Mouse (Mus musculus): ENCODE results near the gene Itgav. TPM values are rescaled to one million over a fixed set of nuclear protein-coding genes. Genes with fewer than 3 reads are reported as not detected.
A peak's percentile ranks its signal among the peaks of the same experiment; 100 is the strongest.

The Itgav gene
- polyA plus RNA-seq, 1 experiment from 2014 or later = 75.3 TPM

DNA sequence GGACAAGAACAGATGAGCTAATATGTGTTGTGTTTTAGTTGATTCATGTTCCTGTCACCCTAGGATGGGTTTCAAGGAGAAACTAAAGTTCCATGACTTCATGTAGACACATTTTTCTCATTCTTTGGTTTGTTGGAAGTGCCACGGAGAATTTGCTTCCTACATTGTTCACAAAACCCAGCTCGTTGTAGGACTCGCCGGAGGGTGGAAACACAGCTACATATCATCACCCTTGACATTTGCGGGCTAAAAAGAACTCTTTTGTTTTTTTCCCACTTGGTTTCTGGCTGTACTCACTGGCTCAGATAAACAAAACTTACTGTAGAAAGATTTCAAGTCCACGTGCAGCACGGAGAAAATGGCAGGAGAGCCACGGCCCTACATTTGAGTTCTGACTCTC is 41.9 kb upstream of the Itgav start:
- no peaks in the 10 kb centered on the region for H3K9me3 ChIP-seq (ENCODE audit: control insufficient read depth, low read length)
- H3K4me2 ChIP-seq (ENCODE audit: low read length) = no peak overlapping the region
- H3K27ac ChIP-seq (replicated peaks in 1 of 2; ENCODE audit: control insufficient read depth in 1 of 2, insufficient read depth in 1 of 2, low read depth in 2 of 2, low read length in 2 of 2) = 0 out of 4 replicates have a peak overlapping the region, but pooled peaks of 1 of the 2 experiments have one; percentile 24
- WGBS = 49% methylated on average over 8 of the region's 8 CpGs
- no peaks in the 10 kb centered on the region for H3K27me3 ChIP-seq (ENCODE audit: control insufficient read depth, insufficient read depth, low read length)
- H3K4me3 ChIP-seq (ENCODE audit: control insufficient read depth in 1 of 2, insufficient read depth in 1 of 2, low read depth in 1 of 2, low read length in 2 of 2) = no peak overlapping the region
- no peaks in the 10 kb centered on the region for H3K36me3 ChIP-seq (ENCODE audit: control insufficient read depth, insufficient read depth, low read length)
- ATAC-seq (ENCODE audit: insufficient number of reproducible peaks, insufficient read depth, low FRiP score, low read depth) = no peak
- H3K4me1 ChIP-seq (ENCODE audit: control insufficient read depth in 2 of 2, insufficient read depth in 2 of 2, low read length in 2 of 2) = no peaks in the 10 kb centered on the region
- no peak overlapping the region for H3K9ac ChIP-seq (ENCODE audit: low read length)

- Histone ChIP-seq H3K27me3 (ENCODE audit: control insufficient read depth, insufficient read depth, low read length) (no peaks in the 10 kb centered on the region), H3K4me1 (ENCODE audit: control insufficient read depth in 2 of 2, insufficient read depth in 2 of 2, low read length in 2 of 2) (no peaks in the 10 kb centered on the region), H3K4me3 (ENCODE audit: control insufficient read depth in 1 of 2, insufficient read depth in 1 of 2, low read depth in 1 of 2, low read length in 2 of 2) (no peak overlapping the region), H3K36me3 (ENCODE audit: control insufficient read depth, insufficient read depth, low read length) (no peaks in the 10 kb centered on the region), H3K27ac (replicated peaks in 1 of 2; ENCODE audit: control insufficient read depth in 1 of 2, insufficient read depth in 1 of 2, low read depth in 2 of 2, low read length in 2 of 2) (no peak overlapping the region), H3K9ac (ENCODE audit: low read length) (no peak overlapping the region), H3K9me3 (ENCODE audit: control insufficient read depth, low read length) (0 out of 2 replicates have a peak, but pooled peaks cover 6% of the 10 kb centered on the region), H3K4me2 (ENCODE audit: low read length) (no peak overlapping the region)
- ATAC-seq (ENCODE audit: insufficient number of reproducible peaks, insufficient read depth, low FRiP score, low read depth) = no peak
- WGBS = 75% methylated on average over 9 of the region's 9 CpGs
Measured at GRCm38 (mm10) chr2:83683731-83684519, 40.3 kb upstream of the Itgav start.

GRCm38 (mm10) chr2:83684691-83685090 is 39.5 kb upstream of the Itgav start:
- 0 out of 2 replicates have a peak, but pooled peaks cover 8% of the 10 kb centered on the region for H3K9me3 ChIP-seq (ENCODE audit: control insufficient read depth, low read length)
- WGBS = 76% methylated on average over 8 of the region's 8 CpGs
- no peak for ATAC-seq (ENCODE audit: insufficient number of reproducible peaks, insufficient read depth, low FRiP score, low read depth)
- H3K27me3 ChIP-seq (ENCODE audit: control insufficient read depth, insufficient read depth, low read length) = no peaks in the 10 kb centered on the region
- no peak overlapping the region for H3K9ac ChIP-seq (ENCODE audit: low read length)
- H3K4me3 ChIP-seq (ENCODE audit: control insufficient read depth in 1 of 2, insufficient read depth in 1 of 2, low read depth in 1 of 2, low read length in 2 of 2) = no peak overlapping the region
- no peak overlapping the region for H3K4me2 ChIP-seq (ENCODE audit: low read length)
- no peaks in the 10 kb centered on the region for H3K36me3 ChIP-seq (ENCODE audit: control insufficient read depth, insufficient read depth, low read length)
- no peaks in the 10 kb centered on the region for H3K4me1 ChIP-seq (ENCODE audit: control insufficient read depth in 2 of 2, insufficient read depth in 2 of 2, low read length in 2 of 2)
- no peak overlapping the region for H3K27ac ChIP-seq (replicated peaks in 1 of 2; ENCODE audit: control insufficient read depth in 1 of 2, insufficient read depth in 1 of 2, low read depth in 2 of 2, low read length in 2 of 2)

DNA sequence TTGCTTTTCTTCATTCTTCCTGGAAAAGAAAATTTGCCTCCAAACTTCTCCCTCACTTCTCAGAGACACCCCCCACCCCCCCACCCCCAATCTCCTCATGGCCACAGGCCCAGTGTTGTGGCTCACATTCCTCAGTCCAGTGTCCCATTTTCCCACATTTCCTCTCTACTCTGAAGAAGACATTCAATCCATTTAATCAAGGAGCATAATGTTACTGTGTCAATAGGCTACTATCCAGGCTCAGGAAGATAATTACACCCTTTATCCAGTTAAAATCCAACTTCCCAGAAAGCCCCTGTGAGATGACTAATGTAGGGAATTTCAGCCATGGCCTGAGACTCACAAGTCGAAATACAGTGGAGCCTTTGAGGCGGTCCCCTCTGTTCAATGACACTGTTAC is 33.8 kb upstream of the Itgav start:
- Histone ChIP-seq H3K27me3 (ENCODE audit: control insufficient read depth, insufficient read depth, low read length) (no peaks in the 10 kb centered on the region), H3K4me1 (ENCODE audit: control insufficient read depth in 2 of 2, insufficient read depth in 2 of 2, low read length in 2 of 2) (0 out of 4 replicates have a peak, but pooled peaks cover 0 to 2% of the 10 kb centered on the region in 2 experiments), H3K9me3 (ENCODE audit: control insufficient read depth, low read length) (0 out of 2 replicates have a peak, but pooled peaks cover 8% of the 10 kb centered on the region), H3K27ac (replicated peaks in 1 of 2; ENCODE audit: control insufficient read depth in 1 of 2, insufficient read depth in 1 of 2, low read depth in 2 of 2, low read length in 2 of 2) (no peak overlapping the region), H3K9ac (ENCODE audit: low read length) (no peak overlapping the region), H3K4me2 (ENCODE audit: low read length) (no peak overlapping the region), H3K36me3 (ENCODE audit: control insufficient read depth, insufficient read depth, low read length) (no peaks in the 10 kb centered on the region), H3K4me3 (ENCODE audit: control insufficient read depth in 1 of 2, insufficient read depth in 1 of 2, low read depth in 1 of 2, low read length in 2 of 2) (no peak overlapping the region)
- 55% methylated on average over 2 of the region's 2 CpGs for WGBS
- ATAC-seq (ENCODE audit: insufficient number of reproducible peaks, insufficient read depth, low FRiP score, low read depth) = no peak

GRCm38 (mm10) chr2:83692651-83693545 is 31.3 kb upstream of the Itgav start:
- H3K9me3 ChIP-seq (ENCODE audit: control insufficient read depth, low read length) = 0 out of 2 replicates have a peak, but pooled peaks cover 8% of the 10 kb centered on the region
- H3K4me3 ChIP-seq (ENCODE audit: control insufficient read depth in 1 of 2, insufficient read depth in 1 of 2, low read depth in 1 of 2, low read length in 2 of 2) = no peak overlapping the region
- no peaks in the 10 kb centered on the region for H3K36me3 ChIP-seq (ENCODE audit: control insufficient read depth, insufficient read depth, low read length)
- ATAC-seq (ENCODE audit: insufficient number of reproducible peaks, insufficient read depth, low FRiP score, low read depth) = no peak
- H3K4me1 ChIP-seq (ENCODE audit: control insufficient read depth in 2 of 2, insufficient read depth in 2 of 2, low read length in 2 of 2) = peaks cover 3 to 4% of the 10 kb centered on the region in 2 experiments; a peak in 1 of 4 replicates
- WGBS = 43% methylated on average over 10 of the region's 10 CpGs
- no peak overlapping the region for H3K4me2 ChIP-seq (ENCODE audit: low read length)
- no peaks in the 10 kb centered on the region for H3K27me3 ChIP-seq (ENCODE audit: control insufficient read depth, insufficient read depth, low read length)
- no peak overlapping the region for H3K27ac ChIP-seq (replicated peaks in 1 of 2; ENCODE audit: control insufficient read depth in 1 of 2, insufficient read depth in 1 of 2, low read depth in 2 of 2, low read length in 2 of 2)
- H3K9ac ChIP-seq (ENCODE audit: low read length) = no peak overlapping the region

DNA sequence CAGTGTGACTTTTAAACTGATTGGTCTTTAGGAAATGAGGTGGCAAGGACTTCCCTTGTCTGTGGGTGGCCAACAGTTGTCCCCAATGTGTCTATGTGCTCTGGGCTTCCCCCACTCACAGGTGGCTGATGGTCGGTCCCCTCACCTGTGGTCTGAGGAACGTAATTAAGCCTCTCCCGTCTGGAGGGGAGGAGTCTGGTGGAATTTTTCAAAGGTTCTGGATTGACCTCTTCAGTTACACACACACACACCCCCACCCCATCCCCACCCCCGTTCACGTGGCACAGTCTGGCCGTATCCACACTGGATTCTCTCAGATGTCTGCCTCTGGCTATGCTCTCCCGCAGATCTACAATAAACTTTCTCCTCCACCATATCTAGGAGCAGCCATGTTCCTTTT is 30.1 kb upstream of the Itgav start:
- no peak for ATAC-seq (ENCODE audit: insufficient number of reproducible peaks, insufficient read depth, low FRiP score, low read depth)
- no peak overlapping the region for H3K27ac ChIP-seq (replicated peaks in 1 of 2; ENCODE audit: control insufficient read depth in 1 of 2, insufficient read depth in 1 of 2, low read depth in 2 of 2, low read length in 2 of 2)
- no peaks in the 10 kb centered on the region for H3K36me3 ChIP-seq (ENCODE audit: control insufficient read depth, insufficient read depth, low read length)
- H3K4me3 ChIP-seq (ENCODE audit: control insufficient read depth in 1 of 2, insufficient read depth in 1 of 2, low read depth in 1 of 2, low read length in 2 of 2) = no peak overlapping the region
- no peak overlapping the region for H3K9ac ChIP-seq (ENCODE audit: low read length)
- H3K4me2 ChIP-seq (ENCODE audit: low read length) = no peak overlapping the region
- no peaks in the 10 kb centered on the region for H3K27me3 ChIP-seq (ENCODE audit: control insufficient read depth, insufficient read depth, low read length)
- WGBS = 83% methylated on average over 7 of the region's 7 CpGs
- H3K4me1 ChIP-seq (ENCODE audit: control insufficient read depth in 2 of 2, insufficient read depth in 2 of 2, low read length in 2 of 2) = peaks cover 3 to 4% of the 10 kb centered on the region in 2 experiments; a peak in 1 of 4 replicates
- H3K9me3 ChIP-seq (ENCODE audit: control insufficient read depth, low read length) = 0 out of 2 replicates have a peak, but pooled peaks cover under 1% of the 10 kb centered on the region

DNA sequence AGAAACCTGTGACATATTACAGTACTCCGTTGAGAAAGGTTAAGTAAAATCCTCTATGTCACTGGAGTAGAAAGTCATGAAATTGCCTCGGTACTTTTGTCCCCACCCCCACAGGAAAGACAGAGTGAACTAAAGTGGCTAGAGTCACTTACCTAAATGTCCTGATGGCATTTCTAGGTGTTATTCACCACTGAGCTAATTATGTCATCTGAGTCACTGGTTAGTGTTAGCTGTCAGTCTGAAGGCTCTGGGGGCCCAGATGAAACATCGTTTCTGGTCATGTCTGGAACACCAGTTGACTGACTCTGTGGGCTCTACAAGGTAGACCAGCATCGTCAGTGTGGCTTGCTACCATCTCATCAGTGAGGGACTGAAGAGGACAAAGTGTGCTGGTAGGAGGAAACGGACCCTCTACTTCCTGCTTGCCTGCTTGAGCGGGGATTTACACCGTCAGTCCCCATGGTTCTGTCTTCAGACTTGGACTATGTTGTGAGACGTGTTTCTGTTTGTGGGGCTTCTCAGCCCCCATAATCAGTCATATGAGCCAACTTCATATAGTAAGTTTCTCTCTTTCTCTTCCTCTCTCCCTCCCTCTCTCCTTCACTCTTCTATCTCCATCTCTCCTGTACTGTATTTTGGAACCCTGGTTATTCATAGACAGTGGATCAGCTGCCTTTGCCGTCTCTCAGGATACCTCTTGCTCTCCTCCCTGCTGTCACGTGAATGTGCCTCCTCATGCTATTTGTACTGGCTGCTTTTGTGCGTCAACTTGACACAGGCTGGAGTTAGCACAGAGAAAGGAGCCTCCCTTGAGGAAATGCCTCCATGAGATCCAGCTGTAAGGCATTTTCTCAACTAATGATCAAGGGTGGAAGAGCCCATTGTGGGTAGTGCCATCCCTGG is 28.6 kb upstream of the Itgav start:
- Histone ChIP-seq H3K9me3 (ENCODE audit: control insufficient read depth, low read length) (no peaks in the 10 kb centered on the region), H3K36me3 (ENCODE audit: control insufficient read depth, insufficient read depth, low read length) (no peaks in the 10 kb centered on the region), H3K4me1 (ENCODE audit: control insufficient read depth in 2 of 2, insufficient read depth in 2 of 2, low read length in 2 of 2) (peaks cover 3 to 4% of the 10 kb centered on the region in 2 experiments; a peak in 1 of 4 replicates), H3K27ac (replicated peaks in 1 of 2; ENCODE audit: control insufficient read depth in 1 of 2, insufficient read depth in 1 of 2, low read depth in 2 of 2, low read length in 2 of 2) (no peak overlapping the region), H3K4me2 (ENCODE audit: low read length) (no peak overlapping the region), H3K9ac (ENCODE audit: low read length) (no peak overlapping the region), H3K4me3 (ENCODE audit: control insufficient read depth in 1 of 2, insufficient read depth in 1 of 2, low read depth in 1 of 2, low read length in 2 of 2) (no peak overlapping the region), H3K27me3 (ENCODE audit: control insufficient read depth, insufficient read depth, low read length) (no peaks in the 10 kb centered on the region)
- WGBS = 55% methylated on average over 11 of the region's 11 CpGs
- ATAC-seq (ENCODE audit: insufficient number of reproducible peaks, insufficient read depth, low FRiP score, low read depth) = no peak
